Mouse (Mus musculus) layer of hippocampus, adult 6 months (tissue): Measurements from ENCODE around the gene Pparg. TPM values are rescaled to one million over a fixed set of nuclear protein-coding genes. Genes with fewer than 3 reads are reported as not detected.

ENCODE experiments used
- long read RNA-seq, 2 experiments: library from polyadenylated mRNA; unstranded; transcript quantifications; one replicate each; pipeline ENCODE4 v2.0.0; 2019 to 2020
- polyA plus RNA-seq: library from polyadenylated mRNA; unstranded; fragments of <200 nt; fragmentation: Nextera tagmentation; gene quantifications from 2 replicates; pipeline ENCODE4 v1.2.3, GENCODE M21; 2021

Pparg gene
- 0.69 and 0.85 TPM in 2 replicates for polyA plus RNA-seq
- long read RNA-seq, experiment 1, partial matches to known transcripts, result 0 of 1 reads
- long read RNA-seq, experiment 1, other reads (novel, unspliced or antisense), result 1 of 1 reads
- long read RNA-seq, experiment 2, partial matches to known transcripts, result 2 of 8 reads
- long read RNA-seq, experiment 2, other reads (novel, unspliced or antisense), result 4 of 8 reads

GRCm38 (mm10) chr6:115360776-115361605, at the start of gene Pparg:
TSS of gene Pparg (plus strand) at chr6:115360951.

Other genes with a start within 250 kb of the Pparg start
- 150 and 246 TPM in 2 replicates for gene Syn2, start 226.0 kb upstream of the Pparg start, polyA plus RNA-seq
- not detected in 2 replicates for gene Gm17482, start 133.6 kb upstream of the Pparg start, polyA plus RNA-seq
- 60.8 and 70.3 TPM in 2 replicates for gene Timp4, start 108.7 kb upstream of the Pparg start, polyA plus RNA-seq
- 26.1 and 29.4 TPM in 2 replicates for gene Tsen2, start 183.7 kb downstream of the Pparg start, polyA plus RNA-seq
- 0.10 and 0.19 TPM in 2 replicates for gene Mkrn2os, start 231.6 kb downstream of the Pparg start, polyA plus RNA-seq
- gene Mkrn2, start 241.0 kb downstream of the Pparg start, polyA plus RNA-seq, result 21.7 and 23.9 TPM in 2 replicates